22 mouse cellular contexts compared by ENCODE assay signal in genomic region chr2:61083100-61083499, GRCm38 (mm10).
"Had no signal": no experiment of that assay in that cellular context is flagged by ENCODE, and none has a peak within 500 bp of the region (broad histone marks: within the 10 kb centered on the region; RNA-seq: fewer than 3 reads in every experiment).

No protein-coding gene starts in this region.

- H3K4me1 ChIP-seq: heart, embryonic 12.5 days; hindbrain, embryonic 10.5 days; hindbrain, embryonic 12.5 days; limb, embryonic 15.5 days had no signal

- H3K9me3 ChIP-seq: heart, embryonic 10.5 days; heart, embryonic 12.5 days; hindbrain, embryonic 10.5 days; hindbrain, embryonic 12.5 days; limb, embryonic 13.5 days; limb, embryonic 15.5 days had no signal

- H3K27me3 ChIP-seq: heart, embryonic 12.5 days; hindbrain, embryonic 12.5 days; limb, embryonic 13.5 days; limb, embryonic 15.5 days had no signal

- H3K36me3 ChIP-seq: heart, embryonic 10.5 days; heart, embryonic 12.5 days; hindbrain, embryonic 10.5 days; hindbrain, embryonic 12.5 days; limb, embryonic 13.5 days; limb, embryonic 15.5 days had no signal

- H3K27ac ChIP-seq: heart, embryonic 10.5 days; hindbrain, embryonic 10.5 days; hindbrain, embryonic 12.5 days; hindbrain, embryonic 14.5 days; limb, embryonic 13.5 days; limb, embryonic 15.5 days had no signal

- H3K9ac ChIP-seq: forebrain, postnatal 0 days; heart, embryonic 12.5 days; hindbrain, embryonic 12.5 days; hindbrain, embryonic 14.5 days; limb, embryonic 13.5 days; limb, embryonic 15.5 days had no signal

- DNase-seq: forebrain, postnatal 0 days; gastrocnemius, postnatal 14 days; gastrocnemius, postnatal 36 days; heart, adult 18-20 months; heart, postnatal 10 days; heart, postnatal 4 days; kidney, adult 11 months; kidney, adult 2 months; kidney, postnatal 10 days; kidney, postnatal 25 days; layer of hippocampus, adult 9-11 months; layer of hippocampus, postnatal 36 days; left cerebral cortex, postnatal 4 days had no signal

- H3K4me3 ChIP-seq: heart, embryonic 10.5 days; heart, embryonic 12.5 days; hindbrain, embryonic 10.5 days; hindbrain, embryonic 12.5 days; limb, embryonic 13.5 days; limb, embryonic 15.5 days had no signal

- ATAC-seq: forebrain, postnatal 0 days; hindbrain, embryonic 16.5 days; intestine, embryonic 16.5 days had no signal

- H3K4me2 ChIP-seq: heart, embryonic 12.5 days; hindbrain, embryonic 12.5 days; hindbrain, embryonic 14.5 days; limb, embryonic 13.5 days; limb, embryonic 15.5 days had no signal
